Mouse (Mus musculus): ENCODE data around the gene Itpka.

DNA sequence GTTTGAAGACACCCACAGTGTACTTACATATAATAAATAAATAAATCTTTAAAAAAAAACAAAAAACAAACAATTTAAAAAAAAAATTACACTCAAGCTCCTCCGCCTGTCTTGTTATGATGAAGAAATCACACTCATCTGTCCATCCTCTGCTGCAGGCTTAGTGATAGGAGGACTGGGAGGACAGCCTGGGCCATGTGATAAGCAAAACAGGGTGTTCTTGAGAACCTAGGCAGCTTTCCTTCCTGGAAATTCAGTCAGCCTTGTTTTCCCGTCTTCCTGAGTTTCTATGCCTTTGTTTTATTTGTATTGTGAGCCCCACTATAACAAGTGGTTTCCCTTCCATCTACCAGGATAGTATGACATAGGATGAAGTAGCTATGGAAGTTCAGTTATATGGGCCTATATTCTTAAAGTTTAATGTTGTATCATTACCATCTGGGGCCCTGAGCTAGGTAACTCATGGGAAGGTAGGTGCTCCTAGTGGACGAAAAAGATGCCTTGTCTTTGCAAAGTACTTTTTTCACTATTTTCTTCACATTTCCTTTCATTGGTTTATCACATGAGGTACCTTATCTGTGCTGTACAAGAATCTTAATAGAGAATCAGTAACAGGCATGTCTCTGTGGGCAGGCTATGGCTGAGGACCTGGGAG lies 14.2 kb upstream of the Itpka start:
- TF ChIP-seq CTCF (IDR thresholded peaks at IDR 0.05; ENCODE audit: insufficient read depth, low read depth, low read length) (no peak), POLR2A (IDR thresholded peaks at IDR 0.05; ENCODE audit: insufficient read depth, low read depth, low read length) (no peak)
